Mouse (Mus musculus) heart, postnatal 36 days (tissue): ENCODE data around the gene Mob2. TPM values are rescaled to one million over a fixed set of nuclear protein-coding genes. Genes with fewer than 3 reads are reported as not detected.

ENCODE experiments used
- DNase-seq, 2 experiments: peaks; one replicate each; pipeline ENCODE4 v3.0.0; 2021 to 2022
- intact Hi-C: fragments of 180-260 bp; cut with DNase I; formaldehyde crosslinking; loops from one replicate; pipeline ENCODE4 v1.15.1; 2025
- total RNA-seq, 2 experiments: library from RNA; stranded (reverse); gene quantifications; 2 replicates each; pipeline ENCODE4 v1.2.3; 2021

Mob2 gene
- 10 to 100 TPM; 43.6 to 43.8 TPM for total RNA-seq

DNA sequence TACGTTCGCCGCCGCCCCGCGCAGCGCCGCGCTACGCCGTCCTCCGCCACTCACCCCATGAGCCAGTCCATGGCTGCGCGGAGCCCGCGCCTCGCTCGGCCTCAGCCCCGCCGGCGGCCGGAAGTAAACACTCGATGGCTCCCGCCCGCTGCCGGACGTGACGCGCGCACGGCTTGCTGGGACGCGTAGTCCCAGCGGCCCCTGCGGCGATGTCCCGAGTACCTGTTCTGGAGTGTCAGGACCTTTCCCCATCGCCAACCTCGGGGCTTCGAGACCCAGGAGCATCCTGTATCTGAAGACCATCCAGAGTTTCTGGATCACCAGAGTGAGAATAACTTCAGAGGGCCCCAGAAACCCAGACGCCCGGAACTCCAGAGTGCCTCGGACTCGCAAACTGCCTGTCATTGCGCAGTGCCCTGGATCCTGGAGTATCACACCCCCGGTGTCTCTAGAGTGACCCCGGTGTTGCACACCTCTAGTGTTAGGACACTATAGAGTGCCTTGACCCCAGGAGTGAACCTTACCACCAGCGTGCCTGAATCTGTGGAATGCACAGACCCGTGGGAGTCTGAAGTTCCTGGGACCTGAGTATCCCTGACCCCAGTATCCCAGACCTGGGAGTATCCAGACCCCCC lies at the start of gene Mob2:
Gene Mob2, minus strand, starts transcription at position 135 of the 635 bp plus-strand sequence.
- peak; percentile 94 to 95 for DNase-seq
- intact Hi-C loops: loop anchor here (2.0 to 5.0 kb wide), 3 partner anchors 20 to 44 kb away; partner anchors contain the start of gene Dusp8

DNA sequence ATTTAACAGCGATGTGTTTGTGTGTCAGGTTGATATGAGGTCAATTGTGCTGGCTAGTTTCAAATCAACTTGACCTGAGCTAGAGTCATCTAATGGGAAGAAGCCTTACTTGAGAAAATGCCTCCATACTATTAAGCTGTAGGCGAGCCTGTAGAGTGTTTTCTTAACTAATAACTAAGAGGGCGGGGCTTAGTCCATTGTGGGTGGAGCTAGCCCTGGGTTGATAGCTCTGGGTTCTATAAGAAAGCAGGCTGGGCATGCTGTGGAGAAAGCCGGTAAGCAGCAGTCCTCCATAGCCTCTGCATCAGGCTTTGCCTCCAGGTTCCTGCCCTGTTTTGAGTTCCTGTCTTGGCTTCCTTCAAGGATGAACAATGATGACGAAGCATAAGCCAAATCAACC lies 43.9 kb upstream of the Mob2 start:
- intact Hi-C loops: no loop called here
- DNase-seq: no peak

DNA sequence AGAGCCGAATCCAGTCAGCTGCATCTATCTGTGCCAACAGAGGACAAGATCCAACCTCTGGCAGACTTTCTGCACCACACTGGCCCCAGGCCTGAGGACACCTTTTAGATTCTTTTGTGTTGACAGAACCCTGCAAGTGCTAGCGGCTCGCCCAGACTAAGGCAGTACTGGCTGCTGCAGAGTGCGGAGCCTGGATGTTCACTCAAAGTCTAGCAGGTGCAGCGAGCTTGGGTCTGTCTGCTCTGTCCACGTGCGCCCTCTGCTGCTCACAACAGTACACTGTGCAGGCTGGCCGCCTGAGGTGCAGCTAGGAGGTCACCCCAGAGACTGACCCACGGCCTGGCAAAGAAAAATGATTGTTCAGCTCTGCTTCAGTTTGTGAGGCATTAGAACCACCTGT lies 36.9 kb upstream of the Mob2 start:
- DNase-seq: peak; percentile 84 to 85
- intact Hi-C loops: loop anchor here (1.0 to 5.0 kb wide), 3 partner anchors 35 to 145 kb away; partner anchors contain the start of gene Mob2

DNA sequence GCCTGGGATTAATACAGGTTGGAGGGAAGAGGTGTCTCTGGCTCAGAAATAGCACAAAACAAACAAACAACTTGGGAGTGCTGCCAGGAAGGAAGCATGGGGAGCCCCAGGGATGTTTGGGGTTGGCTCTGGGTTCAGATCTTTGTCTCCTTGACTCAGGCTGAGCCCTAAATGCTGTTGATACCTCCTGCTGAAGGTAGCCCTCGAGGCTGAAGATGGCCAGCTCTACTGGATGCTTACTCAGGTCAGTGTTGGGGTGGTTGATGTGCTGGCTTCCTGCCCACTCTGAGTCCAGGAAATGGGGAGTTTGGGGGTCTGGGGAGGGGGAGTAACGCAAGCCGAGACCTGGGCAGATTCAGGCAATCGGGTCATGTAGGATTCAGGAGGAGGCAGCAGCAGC lies 35.8 kb upstream of the Mob2 start:
- DNase-seq: no peak
- intact Hi-C loops: loop anchor here (1.0 to 5.0 kb wide), 3 partner anchors 25 to 144 kb away; partner anchors contain the start of gene Mob2

DNA sequence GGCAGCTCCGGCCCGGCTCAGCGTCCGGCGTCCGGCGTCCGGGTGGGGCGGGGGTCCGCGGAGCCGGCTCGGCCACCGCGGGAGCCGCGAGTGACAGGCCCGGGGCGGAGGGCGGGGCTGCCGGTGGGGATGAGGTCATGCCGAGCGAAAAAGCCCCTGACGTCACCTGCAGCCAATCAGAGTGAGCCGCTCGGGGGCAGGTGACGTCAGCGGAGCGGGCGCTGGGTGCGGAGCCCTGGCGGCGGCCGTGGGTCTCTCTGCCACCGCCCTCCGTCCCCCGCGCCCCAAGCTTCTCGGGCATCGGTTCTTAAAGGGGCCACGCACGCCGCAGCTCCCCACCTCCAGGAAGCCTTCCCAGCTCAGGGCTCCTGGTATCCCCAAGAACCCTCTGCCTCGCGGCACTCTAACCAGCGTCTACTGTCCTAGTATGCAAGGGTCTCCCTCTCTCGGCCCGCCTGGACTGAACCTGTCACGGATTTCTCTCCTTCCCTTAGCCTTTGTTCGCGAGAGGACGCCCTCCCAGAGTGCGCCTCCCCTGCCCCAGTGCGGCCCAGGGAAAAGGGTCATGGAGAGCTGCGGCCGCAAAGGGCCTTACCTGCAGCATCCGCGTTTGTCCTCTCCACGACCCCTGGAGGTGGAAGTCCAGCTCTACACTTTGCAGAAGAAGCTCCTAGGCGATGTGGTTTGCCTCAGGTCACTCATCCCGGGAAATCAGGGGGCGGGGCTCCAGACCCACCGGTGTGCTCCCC lies 34.5 kb upstream of the Mob2 start, which contains the start of gene Dusp8:
Gene Dusp8, minus strand, starts transcription at position 661 of the 749 bp plus-strand sequence.
- DNase-seq: peak; percentile 93 to 95
- intact Hi-C loops: loop anchor here (2.0 to 5.0 kb wide), 3 partner anchors 33 to 193 kb away; partner anchors contain the start of gene Mob2

DNA sequence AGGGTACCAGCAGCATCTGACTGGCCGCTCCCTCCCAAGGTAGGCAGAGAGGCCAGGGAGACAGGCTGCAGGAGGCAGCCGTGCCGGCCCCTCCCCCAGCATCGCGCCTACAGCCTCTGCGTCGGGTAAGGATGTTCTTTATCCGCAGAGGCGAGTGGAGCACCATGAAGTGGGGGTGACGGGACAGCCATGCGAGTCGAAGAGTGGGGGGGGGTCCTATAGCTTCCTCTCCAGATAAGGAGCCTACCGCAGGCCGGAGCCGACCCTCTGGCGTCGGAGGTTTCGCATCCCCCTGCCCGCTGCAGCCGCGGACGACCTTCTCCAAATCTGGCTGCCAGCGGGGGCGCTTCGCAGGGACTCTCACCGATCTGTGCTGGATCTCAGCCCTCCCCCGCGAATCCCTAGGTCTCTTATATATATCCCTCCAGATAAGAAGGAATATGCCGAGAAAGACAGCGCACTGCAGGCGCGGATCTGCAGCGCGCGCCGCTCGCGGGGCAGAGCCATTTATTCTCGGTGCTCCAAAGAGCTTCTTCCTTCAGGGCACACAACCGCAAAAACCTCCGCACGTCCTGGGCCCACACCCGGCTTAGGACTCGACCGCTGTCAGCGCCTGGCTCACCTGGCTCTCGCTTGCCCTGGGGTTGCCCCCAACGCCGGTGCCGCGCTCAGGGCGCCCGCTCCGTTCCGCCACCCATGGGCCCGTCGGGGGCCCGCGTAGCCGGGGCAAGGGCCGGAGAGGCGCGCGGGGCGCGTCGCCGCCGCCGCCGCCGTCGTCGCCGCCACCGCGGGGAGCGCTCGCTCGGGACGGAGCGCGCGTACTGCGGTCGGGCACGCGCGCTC lies 33.7 kb upstream of the Mob2 start:
- DNase-seq: peak in 1 of 2 experiments; percentile 53
- intact Hi-C loops: loop anchor here (2.0 to 5.0 kb wide), 3 partner anchors 32 to 192 kb away; partner anchors contain the start of gene Mob2

DNA sequence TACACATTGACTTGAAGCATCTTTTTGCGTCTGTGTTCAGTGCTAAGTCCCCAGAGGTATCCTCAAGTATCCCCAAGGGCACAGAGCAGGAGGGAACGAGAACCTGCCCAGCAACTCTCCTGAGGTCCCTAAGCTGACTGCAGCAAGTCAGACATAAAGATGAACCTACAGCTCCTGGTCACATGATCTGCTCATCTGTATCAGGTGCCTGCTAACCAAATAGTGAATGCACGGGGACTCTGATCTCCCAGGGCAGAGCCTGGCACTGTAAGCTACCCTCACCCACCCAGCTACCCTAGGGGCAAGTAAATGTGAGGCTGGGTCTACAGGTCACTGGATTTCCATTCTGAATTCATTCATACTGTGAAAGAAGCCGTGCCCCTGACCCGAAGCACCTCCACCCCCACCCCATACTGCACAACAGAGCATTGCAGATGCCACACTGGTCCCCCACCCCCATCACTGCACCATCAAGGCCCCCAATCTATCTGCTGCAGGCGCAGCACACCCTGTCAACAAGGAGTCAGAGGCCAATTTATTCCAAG lies 32.9 kb upstream of the Mob2 start:
- no peak for DNase-seq
- intact Hi-C loops: loop anchor here (2.0 kb wide), 1 partner anchor 191 kb away; no protein-coding TSS in a partner anchor

DNA sequence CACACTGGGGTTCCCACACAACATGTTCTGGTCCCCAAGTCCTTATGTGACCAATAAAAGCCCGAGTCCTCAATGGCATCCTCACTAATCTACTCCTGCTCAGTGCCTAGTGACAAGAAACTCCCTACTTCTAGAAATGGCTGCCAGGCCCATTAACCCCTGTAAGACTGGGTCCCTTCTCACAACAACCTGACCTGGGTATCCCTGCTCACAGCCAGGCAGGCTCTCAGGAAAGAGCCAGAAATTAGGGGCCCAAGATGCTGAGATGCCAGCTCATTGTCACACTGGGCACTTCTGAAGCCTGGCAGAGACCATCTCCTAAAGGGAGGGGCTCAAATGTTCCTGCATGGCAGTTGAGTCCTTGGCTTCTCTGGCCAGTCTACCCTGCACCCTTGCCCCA lies 32.1 kb upstream of the Mob2 start:
- intact Hi-C loops: no loop called here
- DNase-seq: no peak

DNA sequence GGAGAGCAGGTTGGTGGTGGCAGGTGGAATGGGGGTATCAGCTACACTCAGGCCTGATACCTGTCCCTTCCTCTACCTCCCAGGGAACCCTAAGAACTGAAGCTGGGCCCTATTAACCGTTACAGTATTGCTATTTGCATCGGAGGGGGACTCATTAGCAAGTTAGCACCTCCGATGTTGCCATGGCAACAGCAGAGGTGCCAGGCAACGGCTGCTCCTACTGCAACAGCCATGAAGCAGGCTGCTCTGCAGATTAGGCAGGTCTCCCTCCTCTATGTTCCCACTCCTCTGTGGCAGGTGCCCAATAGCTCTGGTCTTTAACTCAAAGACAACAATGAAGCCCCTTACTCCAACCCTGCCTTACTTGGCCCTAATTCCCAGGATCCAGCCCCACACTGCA lies 31.0 kb upstream of the Mob2 start:
- intact Hi-C loops: no loop called here
- no peak for DNase-seq

DNA sequence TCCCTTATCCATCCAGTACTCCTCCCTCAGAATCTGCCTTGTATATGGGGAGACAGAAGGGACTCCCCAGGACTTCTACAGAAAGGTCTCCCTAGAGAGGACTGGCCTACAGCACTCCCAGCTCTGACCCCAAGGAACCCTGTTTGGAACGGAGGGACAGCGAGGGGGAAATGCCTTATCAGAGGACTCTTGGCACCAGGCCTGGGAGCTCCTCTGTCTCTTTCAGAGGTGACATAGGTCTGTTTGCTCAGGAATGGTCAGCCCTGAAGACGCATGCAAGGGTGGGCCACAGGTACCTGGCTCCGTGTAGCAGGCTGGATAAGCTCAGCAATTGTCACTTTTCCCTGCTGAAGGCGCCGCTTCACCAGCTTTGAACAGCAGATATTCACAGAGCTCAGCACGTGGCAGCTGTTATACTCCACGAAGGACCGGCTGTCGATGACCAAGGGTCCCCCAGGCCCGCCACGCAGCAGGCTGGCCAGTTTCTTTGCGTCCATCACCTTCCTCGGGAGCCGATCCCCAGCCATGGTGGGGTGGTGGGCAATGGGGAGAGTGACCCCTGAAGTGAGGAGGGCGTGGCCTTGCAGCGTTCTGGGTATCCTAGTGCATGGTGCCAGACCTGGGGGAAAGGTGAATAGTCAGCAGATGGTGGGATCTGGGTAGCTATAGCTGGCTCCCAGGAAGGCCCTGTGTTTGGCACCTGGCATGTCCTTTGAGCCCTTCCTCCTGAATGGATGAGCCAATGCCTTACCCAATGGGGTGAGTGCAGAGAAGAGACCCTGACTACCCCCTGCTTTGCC lies 29.0 kb upstream of the Mob2 start:
- DNase-seq: no peak
- intact Hi-C loops: no loop called here

DNA sequence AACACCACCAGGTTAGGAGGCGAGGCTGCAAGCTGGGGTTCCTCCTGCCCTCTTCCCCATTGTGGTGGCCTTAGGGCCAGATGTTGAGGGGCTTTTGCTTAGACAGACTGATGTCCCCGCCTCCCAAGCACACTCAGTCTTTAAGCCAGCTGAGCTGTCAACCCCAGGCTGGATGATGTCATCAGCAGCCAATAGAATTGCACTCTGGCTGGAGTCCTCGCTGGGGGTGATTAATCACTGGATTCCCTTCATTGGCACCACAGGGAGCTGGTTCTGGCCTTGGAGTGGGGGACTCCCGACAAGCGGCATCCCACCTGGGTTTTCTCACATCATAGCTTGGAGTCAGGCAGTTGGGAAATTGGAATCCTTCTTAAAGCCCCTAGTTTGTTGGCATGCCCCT lies 28.0 kb upstream of the Mob2 start:
- intact Hi-C loops: no loop called here
- no peak for DNase-seq

DNA sequence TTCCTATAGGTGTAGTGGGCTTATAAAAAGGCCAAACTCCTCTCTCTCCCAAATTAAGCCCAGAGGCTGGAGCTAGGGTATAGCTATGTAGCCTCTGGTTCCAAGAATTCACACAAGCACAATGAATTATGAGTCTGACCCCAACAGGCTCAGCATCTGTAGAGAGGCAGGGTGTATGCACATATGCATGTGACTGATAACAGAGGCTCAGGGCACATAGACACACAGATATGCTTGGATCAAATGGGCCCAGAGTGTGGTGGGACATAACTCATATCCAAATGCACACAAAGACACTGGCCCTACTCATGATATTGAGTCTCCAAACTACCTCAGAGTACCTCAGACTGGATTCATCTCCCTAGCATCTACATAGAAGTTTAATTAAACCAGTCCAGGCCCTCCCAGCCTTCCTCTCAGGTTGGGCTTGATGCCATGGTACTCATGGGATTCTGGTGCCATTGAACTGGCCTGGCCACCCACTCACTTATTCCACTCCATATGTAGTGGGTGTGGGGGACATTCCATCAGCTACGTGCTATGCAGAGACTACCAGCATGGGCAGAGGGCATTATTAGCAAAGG lies 26.3 kb upstream of the Mob2 start:
- DNase-seq: no peak
- intact Hi-C loops: no loop called here

DNA sequence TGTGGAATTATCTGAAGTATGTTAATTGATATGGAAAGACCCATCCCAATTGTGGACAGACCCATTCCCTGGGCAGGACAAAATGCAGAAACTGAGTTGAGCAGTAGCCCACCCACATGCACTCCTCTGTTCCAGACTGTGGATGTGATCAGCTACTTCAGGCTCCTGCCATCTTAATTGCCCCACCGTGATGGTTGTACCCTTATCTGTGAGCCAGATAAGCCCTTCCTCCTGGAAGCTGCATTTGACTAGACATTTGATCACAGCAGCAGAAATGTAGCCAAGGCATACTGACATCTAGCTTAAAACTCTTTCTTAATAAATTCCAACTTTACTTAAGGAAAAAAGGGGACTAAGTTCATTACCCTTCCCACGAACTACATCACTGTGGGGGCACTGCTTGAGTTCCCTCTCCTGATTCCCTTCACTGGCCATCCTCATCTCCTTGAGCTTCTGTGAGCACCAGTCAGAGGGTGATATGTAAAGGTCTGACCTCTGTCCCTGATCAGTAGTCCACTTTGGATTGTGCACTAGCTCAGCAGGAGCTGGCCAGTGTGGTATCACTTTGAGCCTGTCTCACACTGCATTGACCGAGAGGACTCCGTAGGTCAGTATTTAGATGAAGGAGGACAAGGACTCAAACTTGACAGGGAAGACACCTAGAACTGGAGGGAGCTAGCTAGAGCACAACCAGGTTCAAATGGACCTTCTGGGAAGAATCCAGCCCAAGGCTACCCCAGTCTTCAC lies 25.5 kb upstream of the Mob2 start:
- intact Hi-C loops: no loop called here

DNA sequence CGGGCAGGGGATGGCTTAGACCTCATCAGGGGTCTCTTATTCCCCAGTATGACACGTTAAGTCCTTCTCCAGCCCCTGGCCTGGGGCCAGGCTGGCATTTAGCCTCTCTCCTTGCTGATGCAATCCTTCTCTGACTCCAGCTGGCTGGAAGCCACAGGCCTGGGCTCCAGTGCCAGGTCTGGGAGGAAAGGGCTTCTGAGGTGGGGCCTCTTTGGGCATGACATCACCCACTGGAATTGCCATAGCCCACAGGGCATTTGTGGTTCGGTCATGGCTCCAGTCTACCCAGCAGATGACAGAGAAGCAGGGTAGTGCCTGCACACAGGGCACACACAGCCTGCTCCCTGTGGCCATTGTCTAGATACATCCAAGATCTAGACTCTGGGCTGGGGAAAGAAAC lies 24.0 kb upstream of the Mob2 start:
- peak; percentile 81 to 82 for DNase-seq
- intact Hi-C loops: no loop called here

More for the DNA sequence above, 25.5 kb upstream of the Mob2 start:
- DNase-seq: no peak

DNA sequence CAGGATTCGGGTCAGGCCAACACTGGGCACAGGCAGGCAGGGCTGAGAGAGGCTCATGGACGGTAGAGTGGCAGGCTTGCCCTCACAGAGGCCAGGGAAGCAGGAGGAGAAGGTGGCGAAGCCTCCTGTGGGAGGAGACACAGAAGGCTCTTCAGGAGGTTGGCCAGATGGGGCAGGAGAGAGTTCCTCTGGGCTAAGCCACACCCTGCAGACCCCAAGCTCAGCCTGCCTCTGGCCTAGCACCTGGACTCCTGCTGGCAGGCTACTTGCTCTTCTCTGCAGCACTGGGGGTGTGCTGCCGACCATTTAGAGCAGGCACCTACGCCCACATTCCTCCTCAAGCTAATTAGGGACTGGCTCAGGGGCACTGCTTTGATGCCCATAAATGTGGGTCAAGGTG lies 23.5 kb upstream of the Mob2 start:
- no peak for DNase-seq
- intact Hi-C loops: no loop called here

DNA sequence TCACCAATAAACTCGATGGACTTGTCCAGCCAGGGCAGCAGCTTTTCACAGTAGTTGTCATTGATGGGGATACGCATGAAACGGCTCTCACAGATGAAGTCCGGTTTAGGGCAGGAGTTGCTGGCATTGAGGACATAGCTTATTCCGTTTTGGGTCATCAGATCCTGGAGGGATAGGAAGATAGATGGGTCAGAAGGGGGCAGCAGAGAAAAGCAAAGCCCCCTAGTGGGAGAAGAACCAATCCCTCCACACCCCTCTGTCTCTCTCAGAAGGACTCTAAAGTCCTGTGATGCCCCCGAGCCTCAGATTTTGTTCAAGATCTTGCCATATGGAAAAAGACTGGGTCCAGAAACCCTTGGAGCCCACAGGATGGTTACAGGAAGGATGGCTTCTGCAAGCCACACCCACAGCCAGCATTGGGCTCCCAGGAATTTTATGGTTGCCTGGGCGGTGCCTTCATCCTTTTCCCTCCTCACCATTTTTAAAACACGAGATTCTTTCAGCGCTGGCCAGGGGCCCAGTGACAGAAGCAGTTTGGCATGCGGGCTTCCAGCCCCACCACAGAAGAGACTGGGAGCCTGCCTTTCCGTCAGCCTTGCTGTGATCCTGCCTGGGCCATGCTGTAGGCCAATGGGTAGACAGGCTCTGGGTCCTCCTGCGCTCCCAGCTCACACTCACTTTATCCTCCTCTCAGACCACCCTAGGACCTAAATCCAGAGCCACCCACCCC lies 22.9 kb upstream of the Mob2 start:
- peak; percentile 65 to 66 for DNase-seq
- intact Hi-C loops: no loop called here

DNA sequence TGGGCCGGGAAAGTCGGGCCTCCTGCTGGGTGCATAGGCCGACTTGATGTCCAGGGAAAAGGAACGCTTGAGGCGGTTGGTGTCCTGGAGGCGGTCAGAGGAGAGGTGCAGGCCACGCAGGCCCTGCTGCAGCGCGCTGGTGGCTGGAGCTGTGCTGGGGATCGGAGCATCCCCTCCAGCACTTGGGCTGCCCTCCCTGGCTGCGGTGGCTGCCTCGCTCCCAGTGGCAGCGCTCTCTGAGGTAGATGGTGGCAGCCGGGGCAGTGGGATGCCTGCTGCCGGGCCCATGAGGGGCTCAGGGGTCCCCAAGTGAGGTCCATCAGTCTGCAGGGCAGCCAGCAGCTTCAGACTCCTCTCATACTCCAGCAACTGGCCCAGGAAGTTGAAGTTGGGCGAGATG lies 21.7 kb upstream of the Mob2 start:
- no peak for DNase-seq
- intact Hi-C loops: no loop called here

DNA sequence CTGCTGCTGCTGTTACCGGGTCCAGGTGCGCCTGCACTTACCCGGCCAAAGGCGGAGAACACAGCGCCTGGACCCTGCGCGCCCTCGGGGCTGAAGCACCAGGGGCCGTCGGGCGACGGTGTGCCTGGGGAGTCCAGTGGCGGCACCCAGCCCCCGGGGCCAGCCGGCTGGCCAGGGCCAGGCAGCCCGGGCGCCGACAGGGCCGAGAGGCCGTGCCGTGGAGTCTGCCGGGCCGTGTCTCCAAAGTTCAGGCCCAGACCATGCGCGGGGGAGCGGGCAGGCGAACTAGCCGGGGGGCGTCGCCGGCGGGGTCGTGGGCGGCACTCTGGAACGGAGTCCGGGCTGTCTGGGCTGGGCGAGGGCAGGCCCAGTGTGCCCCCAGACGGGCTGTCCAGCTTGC lies 21.3 kb upstream of the Mob2 start:
- intact Hi-C loops: no loop called here
- no peak for DNase-seq
